Mouse (Mus musculus): Measurements from ENCODE around the gene Jup.
"Not testable (repeated sequence)": the region's sequence is repeated elsewhere in the genome, so short reads cannot be mapped to it uniquely, and the experiment has no call there.

The Jup gene

DNA sequence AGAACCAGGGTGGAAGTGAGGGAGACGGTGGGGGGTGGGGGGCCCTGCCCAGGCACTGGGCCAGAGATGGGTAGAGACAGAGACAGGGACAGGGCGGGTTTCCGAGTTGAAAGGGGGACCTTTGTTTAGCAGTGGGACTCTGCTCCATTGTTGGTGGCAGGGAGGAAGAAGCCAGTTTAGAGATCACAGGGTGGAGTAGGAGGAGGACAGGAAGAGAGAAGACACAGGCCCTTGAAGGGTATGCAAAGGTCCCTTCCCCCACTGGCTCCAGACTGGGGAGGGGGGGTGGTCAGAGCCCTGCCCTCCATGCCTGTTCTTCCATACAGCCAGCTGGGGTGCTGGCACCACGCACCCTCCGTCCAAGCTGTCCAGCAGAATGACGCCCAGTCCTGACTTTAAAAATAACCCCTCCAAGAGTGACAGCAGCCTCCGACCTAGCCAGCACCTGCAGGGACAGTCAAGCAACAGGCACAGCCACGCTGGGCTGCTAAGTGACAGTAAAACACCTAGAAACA, 7.6 kb downstream of the Jup start:
- DNase-seq, result peak; percentile 83 to 89

DNA sequence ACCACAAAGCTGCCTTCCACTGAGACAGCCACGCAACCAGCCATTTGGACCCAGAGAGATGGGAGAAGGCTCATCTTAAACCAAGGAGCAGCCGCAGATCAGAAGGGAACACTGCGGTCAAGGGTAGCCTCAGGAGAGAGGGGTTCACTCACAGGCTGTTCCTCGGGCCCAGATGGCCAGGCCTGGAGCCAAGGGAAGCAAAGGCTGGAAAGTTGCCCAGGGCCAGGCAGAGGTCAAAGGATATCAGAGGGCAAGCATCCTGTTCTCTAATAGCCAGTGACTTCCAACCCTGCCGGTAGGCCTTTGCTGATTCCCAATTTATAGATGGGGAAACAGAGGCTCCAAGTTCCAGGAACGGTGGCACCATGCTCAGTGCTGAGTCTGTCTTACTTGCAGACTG, 9.0 kb downstream of the Jup start:
- peak; percentile 56 to 65 for DNase-seq

DNA sequence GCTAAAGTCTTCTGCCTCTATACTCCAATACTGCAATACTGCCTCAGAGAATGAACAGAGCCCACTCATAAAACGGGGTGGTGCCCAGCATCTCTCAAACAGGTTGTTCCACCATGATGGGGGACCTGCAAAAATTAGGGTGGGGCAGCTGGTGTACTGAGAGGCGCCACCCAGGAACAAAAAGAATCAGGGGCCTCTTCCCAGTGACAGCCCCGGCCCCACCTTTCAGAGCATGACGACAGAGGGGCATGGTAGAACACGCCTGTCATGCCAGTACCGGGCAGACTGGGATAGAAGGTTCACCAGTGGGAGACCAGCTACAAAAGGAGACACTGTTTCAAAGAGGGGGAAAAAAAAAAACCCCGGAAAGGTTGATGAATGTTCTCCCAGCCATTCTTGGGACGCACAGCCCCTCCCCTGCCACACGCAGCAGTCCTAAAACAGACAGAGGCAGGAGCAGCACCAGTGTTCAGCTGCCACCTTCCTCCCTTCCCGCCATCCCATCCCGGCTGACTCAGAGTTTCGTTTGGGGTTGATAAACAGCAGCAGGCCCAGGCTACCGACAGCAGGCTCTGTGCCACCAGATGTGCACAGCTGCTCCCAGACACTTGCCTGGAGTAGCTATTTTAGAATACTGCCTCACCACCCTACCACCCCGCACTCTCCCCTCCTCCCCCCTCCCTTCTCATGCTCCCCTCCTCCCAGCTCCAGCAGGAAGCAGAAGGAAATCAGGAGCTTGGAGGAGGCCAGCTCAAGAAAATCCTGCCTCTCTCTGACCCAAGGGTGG, 9.8 kb downstream of the Jup start:
- DNase-seq, result no peak

DNA sequence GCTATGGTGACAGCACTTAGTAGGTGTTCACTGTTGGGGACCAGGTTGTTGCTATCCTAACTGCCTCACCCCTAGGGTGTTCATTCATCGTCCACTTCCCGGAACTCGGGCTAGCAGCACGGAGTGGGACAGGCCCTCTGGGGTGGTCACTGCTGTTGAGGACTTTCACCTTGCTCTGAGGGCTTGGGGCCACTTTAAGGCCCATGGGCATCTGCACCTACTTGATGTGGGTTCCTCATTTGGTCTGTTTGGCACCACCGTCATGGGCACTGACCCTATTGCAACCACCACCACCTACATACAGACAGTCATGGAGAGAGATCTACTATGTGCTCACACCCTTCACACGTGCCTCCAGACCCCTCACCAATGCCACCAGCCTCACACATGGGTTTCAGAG, 10.5 kb downstream of the Jup start:
- no peak for DNase-seq

DNA sequence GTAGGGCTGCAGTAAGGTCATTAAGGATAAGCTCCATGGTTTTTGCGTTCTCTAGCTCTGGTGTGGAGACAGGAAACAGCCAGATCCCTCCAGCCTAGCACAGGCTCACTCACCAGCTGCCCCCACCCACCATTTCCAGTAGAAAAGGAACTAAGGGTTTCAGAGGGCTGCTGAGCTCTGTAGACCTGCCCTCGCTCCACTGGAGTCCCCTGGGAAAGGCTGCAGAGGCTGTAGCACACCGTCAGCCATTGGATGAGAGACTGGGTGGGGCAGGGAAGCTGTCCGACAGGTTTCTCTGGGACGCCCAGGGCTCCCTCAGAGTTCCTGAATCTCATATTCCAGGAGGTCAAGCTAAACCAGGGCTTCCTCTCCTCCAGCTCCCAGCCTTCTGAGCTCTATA, 11.0 kb downstream of the Jup start:
- DNase-seq, result no peak

DNA sequence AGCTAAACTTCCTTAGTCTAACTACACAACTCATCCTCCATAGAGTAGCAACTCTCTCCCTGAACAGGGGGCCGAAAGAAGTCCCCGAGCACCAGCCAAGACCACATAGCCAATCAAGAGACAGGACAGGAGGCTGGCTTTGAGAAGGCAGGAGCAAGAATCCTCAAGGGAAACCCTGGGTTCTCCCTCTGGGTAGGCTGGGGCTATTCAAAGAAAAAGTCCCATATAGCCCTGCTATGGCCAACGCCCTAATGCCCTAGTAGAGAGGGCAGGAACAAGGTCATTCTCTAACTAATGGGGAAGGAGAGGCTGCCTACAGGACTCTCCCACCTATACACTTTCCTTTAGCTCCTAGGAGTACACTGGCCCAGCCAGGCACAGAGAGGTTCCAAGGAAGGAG, 12.5 kb downstream of the Jup start:
- DNase-seq, result no peak

DNA sequence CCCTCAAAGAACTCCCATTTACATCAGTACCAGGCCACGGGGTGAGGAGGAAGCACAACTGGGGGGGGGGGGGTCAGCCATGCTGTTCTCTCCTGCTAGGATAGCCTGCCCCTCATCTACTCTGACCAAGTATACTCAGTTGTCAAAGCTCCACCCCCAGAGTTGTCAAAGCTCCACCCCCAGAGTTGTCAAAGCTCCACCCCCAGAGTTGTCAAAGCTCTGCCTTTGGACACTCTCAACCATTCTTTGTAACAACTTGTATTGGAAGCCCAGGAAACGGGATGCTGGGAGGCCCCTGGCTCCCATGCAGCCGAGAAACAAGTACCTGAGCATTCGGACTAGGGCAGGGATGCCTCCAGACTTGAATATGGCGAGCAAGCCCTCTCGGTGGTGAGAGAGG, 14.9 kb downstream of the Jup start:
- DNase-seq, result no peak

DNA sequence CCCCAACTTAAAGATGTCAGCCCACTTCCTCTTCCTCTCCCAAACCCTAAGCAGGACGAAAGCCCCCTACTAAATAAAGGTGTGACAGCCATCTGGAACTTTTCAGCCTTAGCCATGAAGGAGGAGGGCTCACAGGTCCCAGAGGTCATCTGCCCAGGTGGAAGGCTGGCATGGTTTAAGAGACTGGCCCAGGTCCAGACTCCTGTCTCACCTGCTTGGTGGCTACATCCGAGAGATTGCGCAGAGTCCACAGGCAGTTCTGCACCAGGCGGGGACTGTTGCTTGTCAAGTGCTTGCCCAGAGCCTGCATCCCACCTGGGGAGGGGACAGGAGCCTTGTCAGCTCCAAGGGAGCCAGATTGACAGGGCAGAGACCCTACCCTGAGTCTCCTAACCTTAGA, 18.3 kb downstream of the Jup start:
- DNase-seq, result peak in 1 of 2 experiments; percentile 37

DNA sequence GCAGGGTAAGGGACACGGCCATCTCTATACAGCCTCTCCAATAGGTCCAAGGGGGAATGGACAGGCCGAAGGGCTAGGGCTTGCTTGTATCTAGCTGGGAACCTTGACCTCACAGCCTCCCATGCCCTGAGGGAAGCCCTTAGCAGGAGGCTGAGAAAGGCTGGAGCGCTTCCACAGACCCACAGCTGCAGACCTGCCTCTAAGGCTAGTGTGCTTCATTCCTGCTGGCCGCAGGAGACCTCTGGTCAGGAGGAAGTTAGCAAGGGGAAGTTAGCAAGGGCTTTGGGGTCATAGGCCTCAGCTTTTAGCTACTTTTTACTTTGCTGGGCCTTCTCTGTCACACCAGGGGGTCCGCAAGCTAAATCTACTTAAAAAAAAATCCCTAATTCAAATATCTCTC, 19.1 kb downstream of the Jup start:
- DNase-seq, result no peak

DNA sequence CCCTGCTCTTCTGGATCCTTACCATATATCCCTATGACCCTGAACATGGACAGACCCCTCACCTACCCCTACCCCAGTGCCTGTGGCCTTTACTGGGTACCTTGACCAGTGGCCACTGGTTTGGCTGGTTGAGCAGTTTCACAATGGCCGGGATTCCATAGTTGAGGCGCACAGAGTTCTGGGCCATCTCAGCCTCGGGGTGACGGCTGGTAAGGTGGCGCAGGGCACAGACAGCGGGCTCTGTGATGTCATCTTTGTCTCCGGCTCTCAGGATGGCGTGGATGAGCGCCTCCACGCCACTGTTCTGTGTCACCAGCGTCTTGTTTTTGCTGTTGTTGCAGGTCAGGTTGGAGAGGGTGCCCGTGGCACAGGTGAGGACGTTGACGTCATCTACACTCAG, 19.6 kb downstream of the Jup start:
- no peak for DNase-seq

DNA sequence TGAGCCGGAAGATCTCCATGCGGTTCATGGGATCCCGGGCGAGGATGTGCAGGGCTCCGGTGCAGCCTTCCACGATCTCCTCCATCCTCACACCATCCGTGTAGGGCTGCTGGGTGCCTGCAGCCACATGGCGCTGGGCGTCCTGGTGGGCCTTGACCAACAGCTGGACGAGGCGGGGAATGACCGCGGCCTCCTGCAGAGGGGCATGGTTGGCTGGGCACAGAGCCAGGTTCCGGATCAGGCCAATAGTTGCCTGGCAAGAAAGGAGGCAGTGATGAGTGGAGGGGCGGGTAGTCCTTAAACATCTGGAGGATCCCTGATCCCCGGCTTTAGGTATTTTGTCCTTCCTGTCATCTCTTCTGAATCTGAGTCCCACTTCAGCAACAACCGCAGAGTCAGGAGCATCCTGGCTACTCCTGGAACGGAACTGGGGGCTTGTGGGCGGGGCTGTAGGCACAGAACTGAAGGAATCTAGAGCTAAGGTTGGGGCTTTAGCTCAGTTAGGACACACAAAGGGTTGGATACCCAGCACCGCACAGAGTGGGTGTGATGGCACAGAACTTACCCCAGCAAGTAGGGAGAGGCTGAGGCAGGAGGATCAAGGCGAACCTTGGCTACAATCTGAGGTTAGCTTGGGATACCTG, 20.7 kb downstream of the Jup start:
- no peak for DNase-seq

DNA sequence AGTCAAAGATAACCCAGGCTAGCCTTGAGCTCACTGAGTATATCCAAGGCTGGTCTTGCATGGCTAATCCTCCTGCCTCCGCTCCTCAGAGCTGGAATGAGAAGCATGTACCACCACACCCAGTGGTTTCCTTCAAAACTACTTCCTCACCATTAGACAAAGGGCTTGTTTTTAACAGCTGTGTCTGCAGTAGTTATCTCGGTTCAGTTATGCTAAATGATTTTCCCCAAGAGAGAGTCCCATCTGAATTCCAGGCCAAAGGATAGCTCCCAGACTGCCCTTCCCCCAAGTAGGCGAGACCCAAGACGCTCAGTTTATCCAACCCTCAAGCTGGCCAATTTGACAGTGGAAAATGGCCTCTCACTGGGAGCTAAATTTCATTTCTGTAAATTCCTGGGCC, 21.6 kb downstream of the Jup start:
- DNase-seq, result no peak

DNA sequence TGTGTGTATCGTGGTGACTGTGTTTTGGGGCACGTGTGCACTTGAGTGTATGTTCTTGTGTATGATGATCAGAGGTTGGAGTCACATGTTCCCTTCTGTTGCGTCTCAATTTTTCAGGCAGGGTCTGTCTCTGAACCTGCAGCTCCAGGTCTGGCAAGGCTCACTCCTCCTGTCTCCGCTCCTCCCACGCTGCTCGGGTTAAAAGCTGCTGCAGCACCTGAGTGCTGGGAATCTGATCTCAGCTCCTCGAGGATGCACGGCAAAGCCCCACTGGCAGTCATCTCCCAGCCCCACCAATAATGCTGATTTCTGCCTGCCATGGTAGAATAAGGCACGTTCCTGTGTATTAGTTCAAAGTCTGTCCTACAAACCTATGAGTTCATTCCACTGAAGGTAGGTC, 22.4 kb downstream of the Jup start:
- no peak for DNase-seq

DNA sequence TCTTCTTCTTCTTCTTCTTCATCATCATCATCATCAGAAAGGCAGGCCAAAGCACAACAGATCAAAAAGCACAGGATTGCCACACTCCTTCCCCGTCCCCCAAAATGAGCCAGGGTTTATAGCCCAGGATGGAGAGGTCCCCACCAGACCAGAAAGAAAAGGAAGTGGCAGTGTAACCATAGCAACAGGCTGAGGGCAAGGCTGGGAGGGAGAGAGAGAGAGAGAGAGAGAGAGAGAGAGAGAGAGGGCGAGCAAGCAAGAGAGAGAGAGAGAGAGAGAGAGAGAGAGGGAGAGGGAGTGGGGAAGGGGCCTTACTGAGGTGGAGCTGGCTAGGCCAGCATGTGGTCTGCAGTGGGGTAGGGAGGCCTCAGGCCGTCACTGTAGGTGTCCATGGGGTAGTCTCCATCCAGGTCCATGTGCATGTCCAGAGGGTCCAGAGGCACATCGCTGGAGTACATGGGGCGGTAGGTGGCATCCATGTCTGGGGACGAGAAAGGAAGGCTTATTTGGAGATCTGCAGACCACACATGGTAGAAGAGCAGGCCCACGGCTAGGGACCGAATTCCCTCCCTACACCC, 25.5 kb downstream of the Jup start:
- DNase-seq, result no peak

DNA sequence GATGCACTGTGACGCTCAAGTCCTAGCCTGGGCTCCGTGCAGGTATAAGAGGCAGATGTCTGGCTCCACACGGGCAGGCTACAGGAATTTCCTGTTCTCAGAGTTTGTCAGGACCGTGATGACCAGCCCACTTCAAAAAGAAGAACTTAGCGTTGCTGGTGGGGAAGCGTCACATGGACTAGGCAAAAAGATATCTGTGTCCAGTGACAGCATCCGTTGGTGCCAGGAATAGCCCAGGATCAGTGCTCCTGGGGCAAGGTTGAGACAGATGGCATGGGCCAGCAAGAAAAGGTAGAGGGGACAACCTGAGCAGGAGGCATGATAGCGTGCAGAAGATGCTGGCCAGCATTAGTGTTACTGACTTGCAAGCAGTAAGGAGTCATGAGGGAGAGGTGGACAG, 27.7 kb downstream of the Jup start:
- DNase-seq, result peak; percentile 58 to 68

DNA sequence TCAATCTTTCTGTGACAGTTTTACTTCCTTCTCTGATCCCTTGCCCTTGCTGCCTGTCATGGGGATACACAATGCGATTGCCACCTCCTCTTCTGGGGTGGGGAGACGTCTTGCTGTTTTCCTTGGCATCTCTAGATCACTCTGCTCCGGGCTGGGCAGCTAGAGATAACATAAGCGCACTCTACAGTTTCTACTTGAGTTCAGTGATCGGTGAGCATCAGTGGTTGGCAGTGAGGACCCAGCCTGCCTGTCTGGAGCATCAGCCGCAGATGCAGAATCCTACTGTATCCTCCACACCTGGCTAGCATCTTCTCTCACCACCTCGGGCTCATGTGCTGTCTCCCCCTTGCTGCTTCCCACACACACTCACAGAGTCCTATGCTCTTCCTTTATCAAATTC, 28.4 kb downstream of the Jup start:
- no peak for DNase-seq

DNA sequence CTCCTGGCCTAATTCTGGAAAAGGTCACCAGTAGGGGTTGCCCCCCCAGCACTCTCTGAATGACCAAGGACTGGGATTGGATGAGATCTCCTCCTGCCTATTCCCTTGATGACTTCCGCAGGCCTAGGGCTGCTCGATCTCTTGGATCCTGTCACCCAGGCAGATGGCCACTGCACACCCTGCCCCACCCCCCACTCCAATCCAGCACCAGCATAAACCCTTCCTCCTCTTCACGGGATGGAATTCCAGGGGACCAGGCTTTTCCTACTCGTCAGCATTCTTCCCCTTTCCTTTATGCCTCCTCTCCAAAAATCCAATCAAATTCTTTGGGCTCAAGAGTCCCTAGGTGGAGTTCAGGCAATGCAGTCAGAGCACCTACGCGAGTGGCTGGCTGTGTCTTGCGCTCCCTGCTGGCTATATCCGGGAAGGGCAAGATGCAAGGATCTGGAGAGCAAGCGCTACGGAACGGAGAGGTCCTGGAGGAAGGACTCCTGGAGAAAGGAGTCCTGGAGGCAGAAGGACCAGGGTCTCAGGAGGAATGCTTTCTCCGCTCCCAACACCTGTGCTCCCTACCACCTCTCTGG, 34.5 kb downstream of the Jup start:
- DNase-seq, result peak; percentile 82 to 85

DNA sequence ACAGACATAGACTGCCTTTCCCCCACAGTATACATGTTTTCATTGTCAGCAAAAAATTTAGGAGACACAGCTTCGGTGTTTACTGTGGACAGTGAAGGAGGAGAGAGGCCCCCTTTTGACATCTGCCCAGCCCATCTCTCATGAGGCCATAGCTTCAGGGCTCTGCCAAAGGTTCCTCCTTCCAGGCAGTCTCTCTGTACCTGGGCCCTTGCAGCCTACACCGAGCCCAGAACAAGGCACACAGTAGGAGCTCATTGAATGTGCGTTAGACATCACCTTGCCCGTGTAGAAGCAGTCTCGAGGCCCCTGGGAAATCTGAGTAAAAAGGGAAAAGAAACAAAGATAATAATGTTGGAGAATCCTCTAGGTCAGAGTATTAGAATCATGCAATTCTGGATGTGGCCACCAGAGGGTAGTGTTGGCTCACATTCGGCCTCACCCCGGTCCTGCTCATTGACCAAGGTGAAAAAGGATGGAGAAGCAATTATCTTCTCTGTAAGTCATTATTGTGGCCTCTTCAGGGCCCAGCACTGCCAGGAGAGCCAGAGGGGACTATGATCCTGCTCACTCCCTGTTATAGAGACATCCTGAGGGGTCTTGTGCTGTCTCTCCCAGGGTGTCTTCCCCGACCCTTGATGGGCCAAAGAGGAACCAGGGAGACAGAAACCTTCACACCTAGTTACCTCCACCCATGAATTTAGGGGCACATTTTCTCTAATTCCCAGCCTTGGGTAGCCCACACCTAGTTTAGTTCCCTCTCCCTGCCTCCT, 35.2 kb downstream of the Jup start:
- DNase-seq, result peak; percentile 83 to 89

DNA sequence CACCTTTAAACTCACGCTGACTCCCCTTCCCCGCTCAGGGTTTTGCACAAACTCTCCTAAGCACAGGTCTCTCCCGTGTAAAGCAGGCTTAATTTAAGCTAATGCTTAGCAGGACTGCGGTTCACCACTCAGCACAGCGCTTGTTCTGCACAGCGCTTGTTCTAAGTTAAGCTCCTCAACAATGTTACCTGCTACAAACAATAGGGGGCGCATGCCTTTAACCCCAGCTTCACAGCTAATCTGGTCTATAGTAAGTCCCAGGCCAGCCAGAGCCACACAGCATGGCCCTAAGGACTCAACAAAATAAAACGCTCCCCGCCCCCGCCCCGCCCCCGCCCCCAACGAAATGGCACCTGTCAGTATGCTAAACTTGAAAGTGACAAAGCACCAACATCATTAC, 36.5 kb downstream of the Jup start:
- not testable (repeated sequence) for DNase-seq

DNA sequence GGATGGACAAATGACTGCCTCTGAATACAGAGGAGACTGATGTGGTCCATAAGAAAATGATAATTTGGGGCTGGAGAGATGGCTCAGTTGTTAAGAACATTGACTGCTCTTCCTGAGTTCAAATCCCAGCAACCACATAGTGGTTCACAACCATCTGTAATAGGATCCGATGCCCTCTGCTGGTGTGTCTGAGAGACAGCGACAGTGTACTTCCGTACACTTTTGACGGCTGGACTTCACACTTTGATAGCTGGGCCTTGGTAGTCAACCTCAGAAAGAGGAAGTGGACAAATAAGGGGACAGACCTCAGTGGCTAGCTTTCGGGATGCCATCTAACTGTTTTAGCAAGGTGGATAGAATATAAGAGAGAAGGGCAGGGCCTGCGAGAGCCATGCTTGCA, 37.4 kb downstream of the Jup start:
- DNase-seq, result no peak

DNA sequence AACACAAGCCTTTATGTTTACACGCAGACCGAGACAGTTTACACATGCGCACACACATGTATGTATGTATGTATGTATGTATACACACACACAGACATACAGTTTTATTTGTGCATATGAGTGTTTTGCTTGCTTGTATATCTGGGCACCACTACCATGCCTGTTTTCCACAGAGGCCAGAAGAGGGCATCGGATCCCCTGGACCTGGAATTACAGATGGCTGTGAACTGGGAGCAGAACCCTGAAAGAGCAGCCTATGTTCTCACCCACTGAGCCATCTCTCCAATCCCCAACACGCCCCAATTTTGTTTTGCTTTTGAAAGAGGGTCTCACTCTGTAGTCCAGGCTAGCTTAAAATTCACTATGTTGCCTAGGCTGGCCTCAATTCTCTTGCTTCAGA, 40.2 kb downstream of the Jup start:
- DNase-seq, result peak in 1 of 2 experiments; percentile 39

DNA sequence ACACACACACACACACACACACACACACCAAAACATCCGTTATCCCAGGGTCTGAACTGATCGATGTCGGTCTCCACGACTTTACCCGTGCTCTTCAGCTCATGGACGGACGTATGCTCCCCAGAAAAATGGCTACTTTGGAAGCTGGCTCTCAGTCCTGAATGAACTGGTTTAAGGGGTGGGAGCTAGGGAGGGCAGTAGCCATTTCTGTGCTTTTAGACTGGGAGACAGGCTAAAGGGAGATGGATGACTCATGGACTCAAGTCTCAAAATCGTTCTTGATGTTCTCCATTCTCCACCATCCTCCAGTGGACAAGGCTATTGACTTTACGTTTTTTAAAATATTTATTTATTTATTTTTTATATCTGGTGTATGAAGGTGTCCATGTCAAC, 40.7 kb downstream of the Jup start:
- DNase-seq, result no peak

Data from cerebellum, adult 18-20 months (tissue).